Comparison of ENCODE assay signal across 14 mouse cellular contexts in genomic region chr9:118988787-118989580, GRCm38 (mm10).
DNase-seq lines count a peak whose midpoint lies in the region; ATAC-seq lines count a peak whose summit lies in the region.
"Had no signal": no experiment of that assay in that cellular context is flagged by ENCODE, and none has a peak within 500 bp of the region (broad histone marks: within the 10 kb centered on the region; RNA-seq: fewer than 3 reads in every experiment).

No protein-coding gene starts in this region.

- H3K27me3 ChIP-seq in kidney, embryonic 14.5 days (ENCODE audit: control insufficient read depth, insufficient read depth, low read length) = no peaks in the 10 kb centered on the region
- H3K27me3 ChIP-seq in hindbrain, embryonic 10.5 days (ENCODE audit: insufficient read depth, poor library complexity, severe bottlenecking) = no peaks in the 10 kb centered on the region
- no peaks in the 10 kb centered on the region for H3K27me3 ChIP-seq in midbrain, embryonic 13.5 days

- no peak overlapping the region for H3K9ac ChIP-seq in kidney, embryonic 14.5 days (ENCODE audit: low read depth, low read length)
- no peak overlapping the region for H3K9ac ChIP-seq in midbrain, embryonic 13.5 days (replicated peaks)
- H3K9ac ChIP-seq: liver, embryonic 14.5 days had no signal

- H3K4me1 ChIP-seq in kidney, embryonic 14.5 days (ENCODE audit: control insufficient read depth, insufficient read depth, low read length) = peaks cover 41% of the 10 kb centered on the region
- peaks cover 77% of the 10 kb centered on the region for H3K4me1 ChIP-seq in hindbrain, embryonic 10.5 days (replicated peaks)
- peaks cover 22% of the 10 kb centered on the region for H3K4me1 ChIP-seq in midbrain, embryonic 13.5 days (replicated peaks)

- H3K27ac ChIP-seq in kidney, embryonic 14.5 days (ENCODE audit: low read depth, low read length) = 0 out of 2 replicates have a peak overlapping the region, but pooled peaks have one; percentile 24
- peak overlapping the region; percentile 62 for H3K27ac ChIP-seq in hindbrain, embryonic 10.5 days
- peak overlapping the region; percentile 5; the same call in 1 of the 2 replicates for H3K27ac ChIP-seq in midbrain, embryonic 13.5 days
- H3K27ac ChIP-seq: liver, embryonic 14.5 days had no signal

- no peak for DNase-seq in kidney, adult 9 months
- DNase-seq in c-Kit-positive CD71-positive TER-119-positive erythroid progenitor cells, embryonic 14.5 days (ENCODE audit: low spot score) = peak; percentile 16
- DNase-seq in hindbrain, embryonic 10.5 days (ENCODE audit: low spot score) = no peak
- DNase-seq in lung, adult 18-20 months = no peak
- DNase-seq in urinary bladder, adult 18-20 months (ENCODE audit: low spot score in 2 of 2) = no peak
- no peak for DNase-seq in adipocyte (ENCODE audit: low spot score)
- DNase-seq: adrenal gland, postnatal 14 days; cerebellum, postnatal 25 days; gastrocnemius, postnatal 36 days; kidney, adult 18-20 months; lung, postnatal 4 days had no signal

- H3K4me2 ChIP-seq in kidney, embryonic 14.5 days (replicated peaks; ENCODE audit: low read depth, low read length) = no peak overlapping the region
- no peak overlapping the region for H3K4me2 ChIP-seq in midbrain, embryonic 13.5 days (replicated peaks)

- no peak overlapping the region for H3K4me3 ChIP-seq in kidney, embryonic 14.5 days (ENCODE audit: low read length)
- H3K4me3 ChIP-seq in hindbrain, embryonic 10.5 days = no peak overlapping the region
- H3K4me3 ChIP-seq in midbrain, embryonic 13.5 days (replicated peaks) = no peak overlapping the region

- H3K36me3 ChIP-seq in kidney, embryonic 14.5 days (ENCODE audit: control insufficient read depth, insufficient read depth, low read length) = no peaks in the 10 kb centered on the region
- H3K36me3 ChIP-seq in hindbrain, embryonic 10.5 days = no peaks in the 10 kb centered on the region
- H3K36me3 ChIP-seq in midbrain, embryonic 13.5 days = no peaks in the 10 kb centered on the region

- no peak for ATAC-seq in kidney, embryonic 14.5 days (ENCODE audit: low FRiP score, low TSS enrichment)
- ATAC-seq in midbrain, embryonic 13.5 days = peak; percentile 84

- WGBS in kidney, embryonic 14.5 days = 81% methylated on average over 11 of the region's 11 CpGs
- 69% methylated on average over 11 of the region's 11 CpGs for WGBS in hindbrain, embryonic 10.5 days
- 55% methylated on average over 11 of the region's 11 CpGs for WGBS in midbrain, embryonic 13.5 days

- H3K9me3 ChIP-seq in kidney, embryonic 14.5 days (ENCODE audit: control insufficient read depth, low read length) = no peaks in the 10 kb centered on the region
- no peaks in the 10 kb centered on the region for H3K9me3 ChIP-seq in hindbrain, embryonic 10.5 days
- H3K9me3 ChIP-seq in midbrain, embryonic 13.5 days = no peaks in the 10 kb centered on the region

Comparison
In these comparisons a context has a peak if more than half of its experiments do, and no peak if none do; other contexts are left out.
1. H3K27ac ChIP-seq: peak in every context shown above with its lines; median percentile 62 in hindbrain, embryonic 10.5 days; 24 in kidney, embryonic 14.5 days; 5 in midbrain, embryonic 13.5 days.